Mouse (Mus musculus) neural tube, embryonic 15.5 days (tissue): ENCODE measurements around the gene Gm20894. TPM values are rescaled to one million over a fixed set of nuclear protein-coding genes. Genes with fewer than 3 reads are reported as not detected.
"Not testable (repeated sequence)": the region's sequence is repeated elsewhere in the genome, so short reads cannot be mapped to it uniquely, and the experiment has no call there.

ENCODE experiments used
- ATAC-seq: fragments of 200-750 bp; cut with Nextera tagmentation; 2 replicates; pipeline ENCODE4 v1.8.0; 2017; ENCODE audit warnings: mild to moderate bottlenecking, moderate TSS enrichment, moderate library complexity; ENCODE audit not compliant: low FRiP score
- H3K27ac ChIP-seq: fragments of 300-500 bp; sonication (generic); replicated peaks from 2 replicates; pipeline ENCODE4 v1.5.1; 2015; ENCODE audit warnings: mild to moderate bottlenecking, inconsistent platforms
- H3K27me3 ChIP-seq: fragments of 300-500 bp; sonication (generic); replicated peaks from 2 replicates; pipeline ENCODE4 v1.6.1; 2015; ENCODE audit warnings: inconsistent platforms
- H3K36me3 ChIP-seq: fragments of 300-500 bp; sonication (generic); 2 replicates; pipeline ENCODE4 v1.6.1; 2015; ENCODE audit warnings: inconsistent platforms
- H3K4me1 ChIP-seq: fragments of 300-500 bp; sonication (generic); 2 replicates; pipeline ENCODE4 v1.6.1; 2015; ENCODE audit warnings: inconsistent platforms
- H3K4me2 ChIP-seq: fragments of 300-500 bp; sonication (generic); 2 replicates; pipeline ENCODE4 v1.6.1; 2015; ENCODE audit warnings: inconsistent platforms, mild to moderate bottlenecking, moderate library complexity
- H3K4me3 ChIP-seq: fragments of 300-500 bp; sonication (generic); replicated peaks from 2 replicates; pipeline ENCODE4 v1.5.1; 2015; ENCODE audit warnings: mild to moderate bottlenecking, inconsistent platforms
- H3K9ac ChIP-seq: fragments of 300-500 bp; sonication (generic); replicated peaks from 2 replicates; pipeline ENCODE4 v1.6.1; 2015; ENCODE audit warnings: mild to moderate bottlenecking, inconsistent platforms
- H3K9me3 ChIP-seq: fragments of 300-500 bp; sonication (generic); replicated peaks from 2 replicates; pipeline ENCODE4 v1.6.1; 2016; ENCODE audit warnings: inconsistent platforms
- WGBS: fragments of 180-500 bp; shearing (Covaris S2); methylation state at CpG from one replicate; pipeline ENCODE4 v1.1.7; 2015; ENCODE audit warnings: mixed read lengths; 5-methylcytosine and 5-hydroxymethylcytosine counted together
- polyA plus RNA-seq: library from polyadenylated mRNA; unstranded; fragments of >200 nt; fragmentation: Nextera tagmentation; extraction: Ambion mirVana; gene quantifications from 2 replicates; pipeline ENCODE4 v1.2.1, GENCODE M21; 2015

Gene Gm20894
- not detected in 2 replicates for polyA plus RNA-seq

DNA sequence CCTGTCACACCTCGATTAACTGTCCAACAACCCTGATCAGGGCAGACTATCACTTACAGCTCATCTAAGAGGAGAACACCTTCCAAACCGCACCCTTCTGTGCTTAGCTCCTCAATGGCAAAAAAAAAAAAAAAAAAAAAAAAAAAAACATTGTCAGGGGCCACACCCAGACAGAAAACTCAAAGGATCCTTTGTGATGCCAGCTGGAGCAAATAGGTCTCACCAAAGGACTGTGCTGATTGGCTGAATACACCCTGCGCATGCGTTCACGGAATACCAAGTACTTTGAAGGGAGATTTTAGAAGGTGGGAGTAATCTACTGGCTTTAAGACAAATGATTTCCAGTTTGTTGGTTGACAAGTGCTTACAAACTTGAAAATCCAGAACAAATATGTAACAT is at the start of gene Gm20894:
Gene Gm20894 (minus strand): TSS at position 101 of the 400 bp plus-strand sequence.
- WGBS: no CpG with 5 or more reads among the region's 5 CpGs
- not testable (repeated sequence) for H3K4me3 ChIP-seq, H3K27me3 ChIP-seq, H3K27ac ChIP-seq, H3K4me2 ChIP-seq, H3K36me3 ChIP-seq, ATAC-seq, H3K4me1 ChIP-seq, H3K9ac ChIP-seq, H3K9me3 ChIP-seq
